Mouse (Mus musculus) embryonic stem cell, embryonic (primary cell): Measurements from ENCODE around the gene Cuedc2.

ENCODE experiments used
- CTCF ChIA-PET, 4 experiments: fragments of 300-600 bp in 2 of 4; fragments of 350-600 bp in 2 of 4; sonication (Branson Sonifier 250); formaldehyde crosslinking; loops; one replicate each; lab custom pipeline; 2022; ENCODE audit warnings: inconsistent platforms in 2 of 4; lab: Charles Lee
- POLR2A ChIA-PET, 4 experiments: fragments of 300-600 bp in 2 of 4; fragments of 350-600 bp in 2 of 4; sonication (Branson Sonifier 250); formaldehyde crosslinking; loops; one replicate each; lab custom pipeline; 2022; ENCODE audit warnings: antibody characterized with exemption in 4 of 4, inconsistent platforms in 1 of 4; lab: Charles Lee

Gene Cuedc2

GRCm38 (mm10) chr19:46308706-46309435 is 29.6 kb downstream of the Cuedc2 start:
- POLR2A ChIA-PET = interaction anchor here in 3 of 4 experiments (0.5 to 1.6 kb wide), 11 partner anchors 9 to 800 kb away, joined by 3 to 6 read pairs (median 3); partner anchors contain the start of genes Pitx3 (in 1 of the 3) and Sufu (in 1 of the 3)
- CTCF ChIA-PET = interaction anchor here (0.5 to 2.6 kb wide), 39 partner anchors 9 to 524 kb away, joined by 3 to 19 read pairs (median 4); partner anchors contain the start of genes Fbxl15 (in 3 of the 4), Arl3 (in 1 of the 4), Elovl3 (in 1 of the 4) and Nolc1 (in 1 of the 4)

- ChIA-PET POLR2A (interaction anchor here in 3 of 4 experiments (0.5 to 1.6 kb wide), 7 partner anchors 20 to 799 kb away, joined by 3 read pairs; partner anchors contain the start of genes Pitx3 (in 1 of the 3) and Sufu (in 1 of the 3)), CTCF (interaction anchor here (0.6 to 2.6 kb wide), 20 partner anchors 11 to 290 kb away, joined by 3 to 19 read pairs (median 4); partner anchors contain the start of genes Fbxl15 (in 2 of the 4), Arl3 (in 1 of the 4), Elovl3 (in 1 of the 4) and Nolc1 (in 1 of the 4))
Measured at GRCm38 (mm10) chr19:46308303-46308702, 30.2 kb downstream of the Cuedc2 start.

GRCm38 (mm10) chr19:46307781-46308180 is 30.7 kb downstream of the Cuedc2 start:
- ChIA-PET POLR2A (interaction anchor here in 2 of 4 experiments (0.6 to 1.5 kb wide), 4 partner anchors 21 to 195 kb away, joined by 3 to 7 read pairs (median 3); partner anchors contain the start of gene Fbxl15 (in 1 of the 2)), CTCF (interaction anchor here in 1 of 4 experiments (0.5 kb wide), 1 partner anchor 175 kb away, joined by 3 read pairs; no protein-coding TSS in a partner anchor)

DNA sequence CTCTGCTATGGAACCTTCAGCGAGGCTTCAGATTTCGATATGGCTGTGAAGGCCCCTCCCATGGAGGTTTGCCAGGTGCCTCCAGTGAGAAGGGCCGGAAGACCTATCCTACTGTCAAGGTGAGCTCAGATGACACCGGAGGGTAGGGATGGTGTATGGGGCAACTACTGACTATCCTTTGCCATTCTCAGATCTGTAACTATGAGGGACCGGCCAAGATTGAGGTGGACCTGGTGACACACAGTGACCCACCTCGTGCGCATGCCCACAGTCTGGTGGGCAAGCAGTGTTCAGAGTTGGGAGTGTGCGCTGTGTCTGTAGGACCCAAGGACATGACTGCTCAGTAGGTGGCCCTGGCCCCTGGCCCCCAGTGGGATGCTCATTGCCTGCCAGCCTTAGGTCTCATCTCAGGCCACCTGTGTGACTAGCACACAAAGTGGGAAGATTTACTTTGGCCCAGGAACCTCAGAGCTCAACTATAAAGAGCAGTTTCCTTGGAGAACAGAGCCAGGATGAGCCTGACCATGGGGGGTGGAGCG is 31.7 kb downstream of the Cuedc2 start:
- ChIA-PET POLR2A (interaction anchor here in 2 of 4 experiments (0.5 to 3.2 kb wide), 6 partner anchors 9 to 196 kb away, joined by 3 to 16 read pairs (median 3); partner anchors contain the start of gene Fbxl15 (in 1 of the 2)), CTCF (interaction anchor here in 3 of 4 experiments (0.5 to 0.9 kb wide), 3 partner anchors 7 to 337 kb away, joined by 3 read pairs; no protein-coding TSS in a partner anchor)

- ChIA-PET CTCF (interaction anchor here in 3 of 4 experiments (0.6 to 0.9 kb wide), 4 partner anchors 8 to 165 kb away, joined by 3 to 14 read pairs (median 3); no protein-coding TSS in a partner anchor), POLR2A (interaction anchor here in 2 of 4 experiments (0.6 to 3.2 kb wide), 3 partner anchors 9 to 98 kb away, joined by 3 to 16 read pairs (median 7); no protein-coding TSS in a partner anchor)
Measured at GRCm38 (mm10) chr19:46306268-46306610, 32.3 kb downstream of the Cuedc2 start.

DNA sequence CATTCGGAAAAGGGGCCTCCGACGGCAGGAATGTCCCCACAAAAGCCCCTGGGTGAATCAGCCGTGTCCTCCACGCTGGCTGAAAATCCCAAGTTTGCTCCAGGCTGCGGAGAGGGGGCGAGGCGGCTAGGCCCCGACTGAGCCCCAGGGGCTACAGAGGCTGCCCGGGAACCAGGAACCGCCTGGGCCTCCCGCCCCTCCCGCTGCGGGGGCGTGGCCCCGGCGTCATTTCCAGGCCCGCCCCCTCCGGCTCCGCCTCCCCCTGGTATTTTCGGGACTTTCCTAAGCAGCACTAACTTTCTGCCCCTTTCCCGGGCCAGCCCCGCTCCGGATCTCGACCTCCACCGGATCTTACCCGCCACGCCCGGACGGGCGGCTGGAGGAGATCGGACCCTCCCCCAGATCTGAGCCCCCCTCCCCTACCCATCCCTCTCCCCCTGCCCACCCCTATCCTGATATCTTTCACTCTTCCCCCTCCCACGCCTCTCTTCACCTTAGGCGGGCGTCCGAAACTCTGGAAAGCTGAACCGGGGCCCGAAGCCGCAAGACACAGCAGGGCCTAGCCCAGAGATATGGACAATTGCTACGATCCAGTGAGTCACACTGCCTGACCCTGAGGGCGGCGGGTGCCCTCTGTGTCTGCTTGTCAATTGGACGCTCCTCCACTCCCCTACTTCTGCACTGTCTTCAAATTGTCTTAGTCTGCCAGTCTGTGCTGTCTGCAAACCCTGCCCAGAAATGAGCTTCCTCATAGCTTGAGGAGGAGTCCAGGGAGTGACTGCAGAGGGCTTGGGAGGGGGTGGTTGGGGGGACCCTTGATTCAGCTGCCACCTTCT is 32.9 kb downstream of the Cuedc2 start:
- POLR2A ChIA-PET = interaction anchor here in 3 of 4 experiments (0.6 to 3.2 kb wide), 11 partner anchors 10 to 268 kb away, joined by 3 to 16 read pairs (median 7); partner anchors contain the start of genes Fbxl15 (in 2 of the 3) and Nolc1 (in 1 of the 3)
- CTCF ChIA-PET = interaction anchor here in 3 of 4 experiments (0.6 to 2.1 kb wide), 12 partner anchors 8 to 166 kb away, joined by 3 to 16 read pairs (median 5); partner anchors contain the start of gene Fbxl15 (in 1 of the 3)

GRCm38 (mm10) chr19:46304908-46305333 is 33.6 kb downstream of the Cuedc2 start:
- ChIA-PET CTCF (interaction anchor here (0.5 to 2.1 kb wide), 40 partner anchors 10 to 265 kb away, joined by 3 to 18 read pairs (median 5); partner anchors contain the start of genes Fbxl15 (in 2 of the 4), Actr1a (in 1 of the 4), Elovl3 (in 1 of the 4) and Gbf1 (in 1 of the 4)), POLR2A (interaction anchor here in 3 of 4 experiments (0.9 to 3.2 kb wide), 25 partner anchors 10 to 268 kb away, joined by 3 to 16 read pairs (median 5); partner anchors contain the start of genes Fbxl15 (in 3 of the 3), Gbf1 (in 1 of the 3), Nolc1 (in 1 of the 3) and Pitx3 (in 1 of the 3))

DNA sequence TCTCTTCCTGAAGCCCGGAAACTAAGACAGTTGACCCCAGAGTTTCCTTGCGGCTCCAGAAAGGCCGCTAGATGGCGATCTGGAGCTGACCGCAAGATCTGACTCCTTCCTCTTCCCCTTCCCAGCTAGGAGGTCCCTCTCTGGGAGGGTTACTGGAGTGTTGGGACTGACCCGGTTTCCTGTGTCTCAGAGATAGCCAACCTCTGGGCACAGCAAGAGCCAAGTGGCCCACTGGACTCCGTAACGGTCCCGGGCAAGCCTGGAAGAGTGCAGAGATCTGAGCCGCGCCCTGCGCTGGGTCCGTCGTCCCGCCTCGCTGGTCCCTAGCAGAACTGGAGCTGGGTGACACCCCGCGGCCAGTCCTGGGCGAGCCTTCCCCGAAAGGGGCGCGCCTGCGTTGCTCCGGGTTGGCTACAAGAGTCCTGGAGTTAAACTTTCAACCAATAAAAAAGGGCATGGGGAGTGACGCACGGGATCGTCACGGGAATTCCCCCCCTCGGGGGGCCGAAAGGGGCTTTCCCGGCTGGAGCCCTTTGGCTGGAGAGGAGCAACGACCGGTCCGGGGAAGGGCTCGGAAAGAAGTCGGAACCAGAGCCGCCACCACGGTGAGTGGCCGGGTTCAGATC is 34.2 kb downstream of the Cuedc2 start, which contains the start of gene Nfkb2:
Gene Nfkb2, plus strand, starts transcription at position 105 of the 626 bp plus-strand sequence.
- ChIA-PET POLR2A (interaction anchor here in 3 of 4 experiments (0.9 to 3.2 kb wide), 26 partner anchors 11 to 267 kb away, joined by 3 to 16 read pairs (median 4); partner anchors contain the start of genes Fbxl15 (in 3 of the 3), Gbf1 (in 1 of the 3), Nolc1 (in 1 of the 3) and Pitx3 (in 1 of the 3)), CTCF (interaction anchor here (0.5 to 2.1 kb wide), 61 partner anchors 10 to 769 kb away, joined by 3 to 18 read pairs (median 4); partner anchors contain the start of genes Elovl3 (in 2 of the 4), Fbxl15 (in 2 of the 4), Gbf1 (in 2 of the 4) and Actr1a (in 1 of the 4))

GRCm38 (mm10) chr19:46303251-46304215 is 35.0 kb downstream of the Cuedc2 start:
- CTCF ChIA-PET = interaction anchor here (0.6 to 2.1 kb wide), 57 partner anchors 11 to 834 kb away, joined by 3 to 18 read pairs (median 4); partner anchors contain the start of genes Elovl3 (in 2 of the 4), Fbxl15 (in 2 of the 4), Gbf1 (in 2 of the 4) and Actr1a (in 1 of the 4)
- POLR2A ChIA-PET = interaction anchor here in 3 of 4 experiments (0.5 to 3.2 kb wide), 24 partner anchors 8 to 257 kb away, joined by 3 to 16 read pairs (median 5); partner anchors contain the start of genes Fbxl15 (in 3 of the 3), Gbf1 (in 1 of the 3), Pitx3 (in 1 of the 3) and Sufu (in 1 of the 3)

GRCm38 (mm10) chr19:46302551-46302950 is 36.0 kb downstream of the Cuedc2 start:
- ChIA-PET POLR2A (interaction anchor here in 1 of 4 experiments (1.1 kb wide), 1 partner anchor 12 kb away, joined by 4 read pairs; no protein-coding TSS in a partner anchor), CTCF (interaction anchor here in 3 of 4 experiments (0.6 to 1.6 kb wide), 3 partner anchors 87 to 835 kb away, joined by 3 read pairs; partner anchors contain the start of gene Calhm2 (in 1 of the 3))

- ChIA-PET POLR2A (interaction anchor here in 2 of 4 experiments (0.7 to 1.4 kb wide), 3 partner anchors 17 to 26 kb away, joined by 3 to 5 read pairs (median 5); no protein-coding TSS in a partner anchor), CTCF (interaction anchor here in 1 of 4 experiments (0.6 kb wide), 1 partner anchor 667 kb away, joined by 4 read pairs; no protein-coding TSS in a partner anchor)
Measured at GRCm38 (mm10) chr19:46300294-46301045, 38.0 kb downstream of the Cuedc2 start.

- ChIA-PET POLR2A (interaction anchor here in 1 of 4 experiments (0.6 to 1.1 kb wide), 2 partner anchors 33 to 98 kb away, joined by 3 read pairs; no protein-coding TSS in a partner anchor), CTCF (no interaction called here)
Measured at GRCm38 (mm10) chr19:46296938-46297337, 41.6 kb downstream of the Cuedc2 start.

- ChIA-PET POLR2A (interaction anchor here in 1 of 4 experiments (0.9 kb wide), 1 partner anchor 80 kb away, joined by 3 read pairs; no protein-coding TSS in a partner anchor), CTCF (interaction anchor here in 1 of 4 experiments (0.9 to 1.4 kb wide), 2 partner anchors 36 to 470 kb away, joined by 3 read pairs; no protein-coding TSS in a partner anchor)
Measured at GRCm38 (mm10) chr19:46290535-46291105, 47.9 kb downstream of the Cuedc2 start.
